Mouse (Mus musculus): ENCODE measurements around the gene Reg1. TPM values are rescaled to one million over a fixed set of nuclear protein-coding genes. Genes with fewer than 3 reads are reported as not detected.
"Not testable (repeated sequence)": the region's sequence is repeated elsewhere in the genome, so short reads cannot be mapped to it uniquely, and the experiment has no call there.

Reg1 gene
- total RNA-seq (2021) = not detected

DNA sequence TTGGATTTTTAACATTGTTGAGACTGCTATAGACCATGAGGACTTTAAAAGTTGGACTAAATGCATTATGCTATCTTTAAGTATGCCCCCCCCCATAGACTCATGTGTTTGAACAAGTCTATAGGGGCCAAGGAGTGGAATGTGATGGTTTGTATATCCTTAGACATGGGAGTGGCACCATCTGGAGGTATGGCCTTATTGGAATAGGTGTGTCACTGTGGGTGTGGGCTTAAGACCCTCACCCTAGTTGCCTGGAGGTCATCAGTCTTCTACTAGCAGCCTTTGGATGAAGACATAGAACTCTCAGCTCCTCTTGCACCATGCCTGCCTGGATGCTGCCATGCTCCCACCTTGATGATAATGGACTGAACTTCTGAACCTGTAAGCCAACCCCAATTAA is at the start of gene Reg1:
Gene Reg1 (plus strand): TSS at position 301 of the 400 bp plus-strand sequence.
- DNase-seq (ENCODE audit: low spot score in 2 of 2); intact Hi-C loops (cut with DNase I): not testable (repeated sequence)

- intact Hi-C loops (cut with DNase I) = no loop called here
- no peak for DNase-seq (ENCODE audit: low spot score in 2 of 2)
Measured at GRCm38 (mm10) chr6:78378765-78379164, 43.7 kb upstream of the Reg1 start, which contains the start of gene Reg3d. Gene Reg3d, minus strand, starts transcription at chr6:78378865.

GRCm38 (mm10) chr6:78380409-78380808 is 42.1 kb upstream of the Reg1 start, which contains the start of gene Reg3a:
Gene Reg3a, plus strand, starts transcription at chr6:78380709.
- no peak for DNase-seq (ENCODE audit: low spot score in 2 of 2)
- intact Hi-C loops (cut with DNase I) = no loop called here

DNA sequence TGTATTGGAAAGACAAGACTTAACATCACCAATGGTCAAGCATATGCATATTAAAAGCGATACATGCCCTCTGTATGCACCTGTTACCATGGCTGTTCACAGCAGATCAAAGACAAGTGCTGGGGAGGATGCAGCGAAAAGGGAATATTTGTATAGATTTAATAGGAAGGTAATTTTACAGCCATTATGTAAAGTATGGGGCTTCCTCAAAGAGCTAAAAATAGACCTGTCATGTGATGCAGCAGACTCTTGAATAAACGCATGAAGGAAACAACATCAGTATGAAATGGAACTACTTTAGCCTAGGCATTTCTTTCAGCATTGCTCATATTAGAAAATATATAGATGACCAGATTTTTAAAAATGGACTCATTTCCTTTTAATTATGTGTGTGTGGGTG is 36.9 kb upstream of the Reg1 start:
- DNase-seq (ENCODE audit: low spot score in 2 of 2) = no peak
- intact Hi-C loops (cut with DNase I) = no loop called here

- DNase-seq (ENCODE audit: low spot score in 2 of 2); intact Hi-C loops (cut with DNase I): not testable (repeated sequence)
Measured at GRCm38 (mm10) chr6:78395323-78395722, 27.2 kb upstream of the Reg1 start, which contains the start of gene Reg2. Gene Reg2, plus strand, starts transcription at chr6:78395623.

DNA sequence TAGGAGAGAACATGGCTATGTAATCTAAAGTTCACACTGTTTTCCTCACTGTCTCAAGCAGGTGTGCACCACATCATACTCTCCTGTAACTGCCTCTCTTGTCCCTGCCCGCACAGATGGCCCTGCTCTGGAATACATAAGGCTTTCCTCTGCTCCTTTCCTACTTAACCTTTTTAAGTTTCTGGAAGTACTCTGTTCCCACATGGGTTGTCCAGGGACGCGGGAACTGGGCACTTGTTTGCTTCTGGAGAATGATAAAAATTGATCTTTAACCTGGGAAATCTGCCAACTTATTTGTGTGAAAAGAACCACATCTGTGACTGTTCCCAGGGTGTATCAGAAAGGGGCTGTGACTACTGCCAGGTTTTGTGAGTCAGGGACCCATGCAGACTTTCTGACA is 3.0 kb downstream of the Reg1 start:
- DNase-seq (ENCODE audit: low spot score in 2 of 2) = no peak

DNA sequence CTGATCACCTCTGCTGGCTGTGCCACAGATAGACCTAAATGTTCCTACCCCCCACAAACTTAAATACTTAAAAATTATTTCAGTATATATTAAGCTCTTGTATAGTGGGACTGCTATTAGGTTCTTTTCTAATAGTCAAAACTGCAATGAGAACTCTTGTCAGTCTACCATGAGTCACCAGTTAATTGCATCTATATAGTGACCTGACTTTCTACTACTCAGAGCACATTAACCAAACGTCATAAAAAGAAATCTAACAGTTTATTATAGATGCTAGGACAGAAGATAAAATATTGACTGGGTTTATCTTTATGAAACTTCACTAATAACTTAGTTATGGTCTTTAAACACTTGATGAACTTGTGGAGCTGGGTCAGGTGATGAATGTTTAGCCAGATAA is 24.7 kb downstream of the Reg1 start:
- no peak for DNase-seq (ENCODE audit: low spot score in 2 of 2)
- intact Hi-C loops (cut with DNase I) = no loop called here

More for the DNA sequence above, 3.0 kb downstream of the Reg1 start:
- intact Hi-C loops (cut with DNase I) = no loop called here

GRCm38 (mm10) chr6:78448409-78448808 is 25.9 kb downstream of the Reg1 start:
- intact Hi-C loops (cut with DNase I) = no loop called here

DNA sequence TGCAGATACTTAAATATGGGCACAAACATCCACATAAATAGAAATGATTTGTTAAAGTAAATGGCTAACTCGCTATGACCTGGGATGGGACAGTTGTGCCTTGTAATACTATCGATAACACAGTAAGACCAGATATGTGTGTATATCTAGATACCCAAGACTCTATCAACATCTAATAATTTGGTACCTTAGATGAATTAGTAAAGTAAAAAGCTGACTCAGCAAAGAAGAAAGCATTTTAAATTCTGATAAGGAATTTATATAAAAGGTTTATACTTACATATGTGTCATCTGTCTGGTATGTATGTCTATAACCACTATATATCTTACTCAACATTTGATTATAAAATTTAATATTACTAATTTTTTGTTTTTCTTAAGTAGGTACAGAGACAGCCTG is 30.3 kb downstream of the Reg1 start:
- intact Hi-C loops (cut with DNase I) = no loop called here
- DNase-seq (ENCODE audit: low spot score in 2 of 2) = no peak

More at GRCm38 (mm10) chr6:78448409-78448808, 25.9 kb downstream of the Reg1 start:
- DNase-seq (ENCODE audit: low spot score in 2 of 2) = no peak

- intact Hi-C loops (cut with DNase I) = no loop called here
- DNase-seq (ENCODE audit: low spot score in 2 of 2) = peak; percentile 52 to 65
Measured at GRCm38 (mm10) chr6:78460191-78460825, 37.8 kb downstream of the Reg1 start.

GRCm38 (mm10) chr6:78462360-78462759 is 39.8 kb downstream of the Reg1 start:
- intact Hi-C loops (cut with DNase I) = loop anchor here (2.0 kb wide), 1 partner anchor 130 kb away; no protein-coding TSS in a partner anchor
- DNase-seq (ENCODE audit: low spot score in 2 of 2) = no peak

- intact Hi-C loops (cut with DNase I) = loop anchor here (2.0 kb wide), 1 partner anchor 130 kb away; no protein-coding TSS in a partner anchor
- DNase-seq (ENCODE audit: low spot score in 2 of 2) = no peak
Measured at GRCm38 (mm10) chr6:78463266-78463665, 40.8 kb downstream of the Reg1 start.

DNA sequence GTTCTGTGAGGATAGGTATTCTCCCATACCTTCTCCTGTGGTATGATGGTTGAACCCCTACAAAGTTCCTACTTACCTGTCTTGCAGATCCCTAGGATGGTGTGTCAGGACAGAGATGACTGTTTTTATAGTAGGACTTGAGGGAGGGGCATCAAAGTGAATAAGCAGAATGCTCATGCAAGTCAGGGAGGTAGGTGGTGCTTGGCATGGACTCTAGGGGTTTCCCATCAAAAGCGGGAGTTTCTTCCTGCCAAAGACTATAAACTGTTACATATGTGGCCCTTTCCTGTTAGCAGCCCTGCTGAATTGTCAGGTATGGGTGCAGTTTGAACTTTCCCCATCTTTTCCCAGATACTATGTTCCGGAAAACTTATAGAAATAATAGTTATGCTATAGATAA is 46.3 kb downstream of the Reg1 start, which contains the start of gene Reg3g:
Gene Reg3g (minus strand): TSS at position 101 of the 400 bp plus-strand sequence.
- no peak for DNase-seq (ENCODE audit: low spot score in 2 of 2)
- intact Hi-C loops (cut with DNase I) = no loop called here

DNA sequence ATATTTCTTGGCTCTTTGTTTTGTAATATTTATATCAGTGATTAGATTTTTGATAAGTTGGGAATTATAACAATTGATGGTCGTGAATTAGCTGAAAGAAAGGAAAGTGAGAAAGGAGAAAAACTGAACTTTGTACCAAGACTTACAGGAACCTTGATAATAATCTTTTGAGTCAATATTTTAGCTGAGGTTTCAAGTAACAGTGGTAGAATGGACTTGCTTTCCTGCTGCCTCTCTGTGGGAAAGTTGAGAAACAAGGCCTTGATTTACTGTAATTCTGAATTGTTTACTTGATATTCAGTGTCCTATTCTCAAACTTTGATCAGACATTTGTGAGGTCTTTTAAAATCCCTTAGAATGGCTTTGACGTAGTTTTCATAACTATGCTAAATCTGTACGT is 46.8 kb downstream of the Reg1 start:
- no peak for DNase-seq (ENCODE audit: low spot score in 2 of 2)
- intact Hi-C loops (cut with DNase I) = no loop called here

Other genes with a start within 250 kb of the Reg1 start
- gene Reg3b, start 52.1 kb upstream of the Reg1 start, total RNA-seq (2021) = under 1 TPM in 1 of 2 experiments, not detected in 1; 0.42 TPM
- not detected for gene Reg3d, start 43.8 kb upstream of the Reg1 start, total RNA-seq (2021)
- not detected for gene Reg3a, start 42.0 kb upstream of the Reg1 start, total RNA-seq (2021)
- not detected for gene Reg2, start 27.1 kb upstream of the Reg1 start, total RNA-seq (2021)
- not detected for gene Reg3g, start 46.2 kb downstream of the Reg1 start, total RNA-seq (2021)